Mouse (Mus musculus) forebrain, embryonic 13.5 days (tissue): Measurements from ENCODE around the gene AU021092. TPM values are rescaled to one million over a fixed set of nuclear protein-coding genes. Genes with fewer than 3 reads are reported as not detected.

ENCODE experiments used
- ATAC-seq: fragments of 200-750 bp; cut with Nextera tagmentation; 2 replicates; pipeline ENCODE4 v1.8.0; 2017
- H3K27ac ChIP-seq: fragments of 300-500 bp; sonication (generic); 2 replicates; pipeline ENCODE4 v1.5.1; 2015; ENCODE audit warnings: inconsistent platforms, mild to moderate bottlenecking, moderate library complexity
- H3K27me3 ChIP-seq: fragments of 300-500 bp; sonication (generic); 2 replicates; pipeline ENCODE4 v1.6.1; 2015; ENCODE audit warnings: mild to moderate bottlenecking, inconsistent platforms
- H3K36me3 ChIP-seq: fragments of 300-500 bp; sonication (generic); 2 replicates; pipeline ENCODE4 v1.6.1; 2015; ENCODE audit warnings: mild to moderate bottlenecking, inconsistent platforms; ENCODE audit not compliant: poor library complexity, severe bottlenecking
- H3K4me1 ChIP-seq: fragments of 300-500 bp; sonication (generic); 2 replicates; pipeline ENCODE4 v1.6.1; 2015; ENCODE audit warnings: inconsistent platforms
- H3K4me2 ChIP-seq: fragments of 300-500 bp; sonication (generic); 2 replicates; pipeline ENCODE4 v1.6.1; 2015; ENCODE audit warnings: inconsistent platforms, mild to moderate bottlenecking, moderate library complexity
- H3K4me3 ChIP-seq: fragments of 300-500 bp; sonication (generic); 2 replicates; pipeline ENCODE4 v1.5.1; 2015; ENCODE audit warnings: mild to moderate bottlenecking, inconsistent platforms
- H3K9ac ChIP-seq: fragments of 300-500 bp; sonication (generic); 2 replicates; pipeline ENCODE4 v1.6.1; 2015; ENCODE audit warnings: mild to moderate bottlenecking, inconsistent platforms
- H3K9me3 ChIP-seq: fragments of 300-500 bp; sonication (generic); replicated peaks from 2 replicates; pipeline ENCODE4 v1.6.1; 2016; ENCODE audit warnings: inconsistent platforms
- WGBS: fragments of 180-500 bp; shearing (Covaris S2); methylation state at CpG from one replicate; pipeline ENCODE4 v1.1.7; 2015; 5-methylcytosine and 5-hydroxymethylcytosine counted together
- microRNA-seq: library from miRNA; unstranded; fragments of <30 nt; microRNA quantifications from one replicate; pipeline ENCODE4, GENCODE M21; 2016
- polyA plus RNA-seq: library from polyadenylated mRNA; unstranded; fragments of >200 nt; fragmentation: Nextera tagmentation; extraction: Ambion mirVana; gene quantifications from 2 replicates; pipeline ENCODE4 v1.2.1, GENCODE M21; 2015

The AU021092 gene
- polyA plus RNA-seq, 1 experiment from 2014 or later, result 8.5 TPM

GRCm38 (mm10) chr16:5168829-5169228 is 53.3 kb downstream of the AU021092 start:
- H3K4me3 ChIP-seq, result no peak overlapping the region
- no peaks in the 10 kb centered on the region for H3K4me1 ChIP-seq
- no peaks in the 10 kb centered on the region for H3K9me3 ChIP-seq
- H3K9ac ChIP-seq, result no peak overlapping the region
- H3K27me3 ChIP-seq, result no peaks in the 10 kb centered on the region
- WGBS, result 76% methylated on average over 5 of the region's 5 CpGs
- H3K4me2 ChIP-seq, result no peak overlapping the region
- no peak for ATAC-seq
- H3K27ac ChIP-seq, result no peak overlapping the region
- H3K36me3 ChIP-seq, result no peaks in the 10 kb centered on the region

GRCm38 (mm10) chr16:5168038-5168437 is 54.1 kb downstream of the AU021092 start:
- no peak overlapping the region for H3K27ac ChIP-seq
- H3K36me3 ChIP-seq, result no peaks in the 10 kb centered on the region
- WGBS, result 78% methylated on average over 2 of the region's 2 CpGs
- H3K4me2 ChIP-seq, result no peak overlapping the region
- H3K9ac ChIP-seq, result no peak overlapping the region
- H3K9me3 ChIP-seq, result no peaks in the 10 kb centered on the region
- H3K27me3 ChIP-seq, result no peaks in the 10 kb centered on the region
- H3K4me1 ChIP-seq, result no peaks in the 10 kb centered on the region
- ATAC-seq, result no peak
- H3K4me3 ChIP-seq, result no peak overlapping the region

- H3K4me1 ChIP-seq, result no peaks in the 10 kb centered on the region
- no peaks in the 10 kb centered on the region for H3K36me3 ChIP-seq
- H3K27me3 ChIP-seq, result no peaks in the 10 kb centered on the region
- no peaks in the 10 kb centered on the region for H3K9me3 ChIP-seq
- no peak overlapping the region for H3K27ac ChIP-seq
- ATAC-seq, result no peak
- H3K4me3 ChIP-seq, result no peak overlapping the region
- no peak overlapping the region for H3K4me2 ChIP-seq
- WGBS, result 91% methylated on average over 6 of the region's 6 CpGs
- no peak overlapping the region for H3K9ac ChIP-seq
Observed at GRCm38 (mm10) chr16:5164327-5164726, 57.8 kb downstream of the AU021092 start.

Small RNA genes within 50 kb of the gene (microRNA-seq; reads per million reads assigned to microRNA genes)
- not detected for gene Gm23689
- not detected for gene Gm26095
- gene Mir6364, result not detected

Other genes starting within 250 kb of the AU021092 start
- not detected in 2 replicates for gene Sept12, start 224.4 kb downstream of the AU021092 start, polyA plus RNA-seq
- gene Smim22, start 215.0 kb downstream of the AU021092 start, polyA plus RNA-seq, result 1.5 TPM in 1 of 2 replicates, not detected in the other
- gene Rogdi, start 208.7 kb downstream of the AU021092 start, polyA plus RNA-seq, result 88.1 and 102 TPM in 2 replicates
- 188 and 207 TPM in 2 replicates for gene Glyr1, start 172.4 kb downstream of the AU021092 start, polyA plus RNA-seq
- 18.0 and 18.2 TPM in 2 replicates for gene Ubn1, start 172.2 kb downstream of the AU021092 start, polyA plus RNA-seq
- gene Ppl, start 89.9 kb downstream of the AU021092 start, polyA plus RNA-seq, result 0.13 TPM in 2 replicates
- gene Sec14l5, start 75.2 kb downstream of the AU021092 start, polyA plus RNA-seq, result 0.10 and 0.18 TPM in 2 replicates
- 8.5 and 9.4 TPM in 2 replicates for gene Nagpa, start 18.3 kb downstream of the AU021092 start, polyA plus RNA-seq
- 26.3 and 30.0 TPM in 2 replicates for gene Alg1, start 11.3 kb upstream of the AU021092 start, polyA plus RNA-seq
- 7.2 and 9.5 TPM in 2 replicates for gene Eef2kmt, start 33.7 kb upstream of the AU021092 start, polyA plus RNA-seq